Mouse (Mus musculus): ENCODE data around the gene Rho. TPM values are rescaled to one million over a fixed set of nuclear protein-coding genes. Genes with fewer than 3 reads are reported as not detected.

Rho gene
- polyA plus RNA-seq, 2 experiments, result 0.22 to 0.67 TPM

- Histone ChIP-seq H3K4me3 (replicated peaks; ENCODE audit: low read length) (no peak overlapping the region), H3K36me3 (ENCODE audit: control insufficient read depth, insufficient read depth, low read length) (0 out of 2 replicates have a peak, but pooled peaks cover 8% of the 10 kb centered on the region), H3K27ac (replicated peaks; ENCODE audit: low read depth, low read length) (no peak overlapping the region), H3K9me3 (ENCODE audit: control insufficient read depth, low read length) (no peaks in the 10 kb centered on the region), H3K9ac (ENCODE audit: low read depth, low read length, severe bottlenecking) (no peak overlapping the region), H3K4me1 (ENCODE audit: control insufficient read depth, insufficient read depth, low read length) (peaks cover 3% of the 10 kb centered on the region), H3K27me3 (ENCODE audit: control insufficient read depth, insufficient read depth, low read length) (no peaks in the 10 kb centered on the region), H3K4me2 (replicated peaks; ENCODE audit: low read depth, low read length, severe bottlenecking) (no peak overlapping the region)
- no peak for DNase-seq (ENCODE audit: low spot score)
- ATAC-seq (ENCODE audit: low FRiP score, low read depth), result no peak
- WGBS, result 93% methylated on average over 5 of the region's 5 CpGs
- TF ChIP-seq POLR2A (IDR thresholded peaks at IDR 0.05; ENCODE audit: borderline replicate concordance, extremely low read depth, insufficient read depth, insufficient read length), result no peak
Observed at GRCm38 (mm10) chr6:115919876-115920275, 11.7 kb upstream of the Rho start.

- WGBS, result 43% methylated on average over 6 of the region's 6 CpGs
- no peak overlapping the region for H3K9ac ChIP-seq (ENCODE audit: low read depth, low read length, severe bottlenecking)
- 0 out of 2 replicates have a peak, but pooled peaks cover 8% of the 10 kb centered on the region for H3K36me3 ChIP-seq (ENCODE audit: control insufficient read depth, insufficient read depth, low read length)
- TF ChIP-seq POLR2A (IDR thresholded peaks at IDR 0.05; ENCODE audit: borderline replicate concordance, extremely low read depth, insufficient read depth, insufficient read length), result no peak
- no peak overlapping the region for H3K4me3 ChIP-seq (replicated peaks; ENCODE audit: low read length)
- no peak overlapping the region for H3K4me2 ChIP-seq (replicated peaks; ENCODE audit: low read depth, low read length, severe bottlenecking)
- DNase-seq (ENCODE audit: low spot score) (no peak), ATAC-seq (ENCODE audit: low FRiP score, low read depth) (no peak)
- H3K9me3 ChIP-seq (ENCODE audit: control insufficient read depth, low read length), result no peaks in the 10 kb centered on the region
- no peaks in the 10 kb centered on the region for H3K27me3 ChIP-seq (ENCODE audit: control insufficient read depth, insufficient read depth, low read length)
- H3K27ac ChIP-seq (replicated peaks; ENCODE audit: low read depth, low read length), result no peak overlapping the region
- peaks cover 20% of the 10 kb centered on the region for H3K4me1 ChIP-seq (ENCODE audit: control insufficient read depth, insufficient read depth, low read length)
Observed at GRCm38 (mm10) chr6:115924829-115925228, 6.7 kb upstream of the Rho start.

- ATAC-seq (ENCODE audit: low FRiP score, low read depth), result no peak
- TF ChIP-seq POLR2A (IDR thresholded peaks at IDR 0.05; ENCODE audit: borderline replicate concordance, extremely low read depth, insufficient read depth, insufficient read length), result no peak
- H3K27ac ChIP-seq (replicated peaks; ENCODE audit: low read depth, low read length), result no peak overlapping the region
- no peaks in the 10 kb centered on the region for H3K27me3 ChIP-seq (ENCODE audit: control insufficient read depth, insufficient read depth, low read length)
- 0 out of 2 replicates have a peak overlapping the region, but pooled peaks have one; percentile 17 for H3K9ac ChIP-seq (ENCODE audit: low read depth, low read length, severe bottlenecking)
- no peak overlapping the region for H3K4me2 ChIP-seq (replicated peaks; ENCODE audit: low read depth, low read length, severe bottlenecking)
- H3K4me3 ChIP-seq (replicated peaks; ENCODE audit: low read length), result no peak overlapping the region
- peaks cover 20% of the 10 kb centered on the region for H3K4me1 ChIP-seq (ENCODE audit: control insufficient read depth, insufficient read depth, low read length)
- DNase-seq (ENCODE audit: low spot score), result peak; percentile 16
- H3K9me3 ChIP-seq (ENCODE audit: control insufficient read depth, low read length), result no peaks in the 10 kb centered on the region
- WGBS, result 24% methylated on average over 10 of the region's 10 CpGs
- H3K36me3 ChIP-seq (ENCODE audit: control insufficient read depth, insufficient read depth, low read length), result 0 out of 2 replicates have a peak, but pooled peaks cover 8% of the 10 kb centered on the region
Observed at GRCm38 (mm10) chr6:115926416-115926815, 5.1 kb upstream of the Rho start.

GRCm38 (mm10) chr6:115927292-115928242 lies 4.0 kb upstream of the Rho start:
- no peak for ATAC-seq (ENCODE audit: low FRiP score, low read depth)
- no peak overlapping the region for H3K27ac ChIP-seq (replicated peaks; ENCODE audit: low read depth, low read length)
- H3K27me3 ChIP-seq (ENCODE audit: control insufficient read depth, insufficient read depth, low read length), result no peaks in the 10 kb centered on the region
- H3K9ac ChIP-seq (ENCODE audit: low read depth, low read length, severe bottlenecking), result no peak overlapping the region
- H3K4me1 ChIP-seq (ENCODE audit: control insufficient read depth, insufficient read depth, low read length), result peaks cover 20% of the 10 kb centered on the region
- no peaks in the 10 kb centered on the region for H3K9me3 ChIP-seq (ENCODE audit: control insufficient read depth, low read length)
- no peak for TF ChIP-seq POLR2A (IDR thresholded peaks at IDR 0.05; ENCODE audit: borderline replicate concordance, extremely low read depth, insufficient read depth, insufficient read length)
- 0 out of 2 replicates have a peak, but pooled peaks cover 8% of the 10 kb centered on the region for H3K36me3 ChIP-seq (ENCODE audit: control insufficient read depth, insufficient read depth, low read length)
- no peak for DNase-seq (ENCODE audit: low spot score)
- WGBS, result 73% methylated on average over 10 of the region's 10 CpGs
- H3K4me2 ChIP-seq (replicated peaks; ENCODE audit: low read depth, low read length, severe bottlenecking), result no peak overlapping the region
- no peak overlapping the region for H3K4me3 ChIP-seq (replicated peaks; ENCODE audit: low read length)

GRCm38 (mm10) chr6:115930018-115930417 lies 1.5 kb upstream of the Rho start:
- Histone ChIP-seq H3K4me2 (replicated peaks; ENCODE audit: low read depth, low read length, severe bottlenecking) (no peak overlapping the region), H3K27ac (replicated peaks; ENCODE audit: low read depth, low read length) (no peak overlapping the region), H3K9ac (ENCODE audit: low read depth, low read length, severe bottlenecking) (no peak overlapping the region), H3K36me3 (ENCODE audit: control insufficient read depth, insufficient read depth, low read length) (no peaks in the 10 kb centered on the region), H3K4me3 (replicated peaks; ENCODE audit: low read length) (no peak overlapping the region), H3K27me3 (ENCODE audit: control insufficient read depth, insufficient read depth, low read length) (no peaks in the 10 kb centered on the region), H3K4me1 (ENCODE audit: control insufficient read depth, insufficient read depth, low read length) (peaks cover 15% of the 10 kb centered on the region), H3K9me3 (ENCODE audit: control insufficient read depth, low read length) (no peaks in the 10 kb centered on the region)
- ATAC-seq (ENCODE audit: low FRiP score, low read depth) (no peak), DNase-seq (ENCODE audit: low spot score) (no peak)
- WGBS, result 41% methylated on average over 5 of the region's 5 CpGs
- no peak for TF ChIP-seq POLR2A (IDR thresholded peaks at IDR 0.05; ENCODE audit: borderline replicate concordance, extremely low read depth, insufficient read depth, insufficient read length)
